Mouse (Mus musculus): ENCODE results near the gene Cdk20. TPM values are rescaled to one million over a fixed set of nuclear protein-coding genes. Genes with fewer than 3 reads are reported as not detected.

Cdk20 gene
- polyA plus RNA-seq, 1 experiment, result 23.7 TPM

- no peak for DNase-seq (ENCODE audit: low read depth)
- TF ChIP-seq CTCF (IDR thresholded peaks at IDR 0.05; ENCODE audit: borderline replicate concordance, extremely low read depth, insufficient read depth, insufficient read length), result no peak
- TF ChIP-seq POLR2A (IDR thresholded peaks at IDR 0.05; ENCODE audit: borderline replicate concordance, extremely low read depth, insufficient read depth, insufficient read length, poor library complexity, severe bottlenecking), result no peak
Measured at GRCm38 (mm10) chr13:64403519-64403918, 28.6 kb upstream of the Cdk20 start.

- no peak for DNase-seq (ENCODE audit: low read depth)
- TF ChIP-seq CTCF (IDR thresholded peaks at IDR 0.05; ENCODE audit: borderline replicate concordance, extremely low read depth, insufficient read depth, insufficient read length), result no peak
Measured at GRCm38 (mm10) chr13:64405550-64405949, 26.6 kb upstream of the Cdk20 start.

GRCm38 (mm10) chr13:64407992-64408391 is 24.1 kb upstream of the Cdk20 start:
- TF ChIP-seq POLR2A (IDR thresholded peaks at IDR 0.05; ENCODE audit: borderline replicate concordance, extremely low read depth, insufficient read depth, insufficient read length, poor library complexity, severe bottlenecking) (no peak), CTCF (IDR thresholded peaks at IDR 0.05; ENCODE audit: borderline replicate concordance, extremely low read depth, insufficient read depth, insufficient read length) (no peak)
- no peak for DNase-seq (ENCODE audit: low read depth)

GRCm38 (mm10) chr13:64410604-64411003 is 21.5 kb upstream of the Cdk20 start:
- TF ChIP-seq CTCF (IDR thresholded peaks at IDR 0.05; ENCODE audit: borderline replicate concordance, extremely low read depth, insufficient read depth, insufficient read length) (no peak), POLR2A (IDR thresholded peaks at IDR 0.05; ENCODE audit: borderline replicate concordance, extremely low read depth, insufficient read depth, insufficient read length, poor library complexity, severe bottlenecking) (no peak)
- DNase-seq (ENCODE audit: low read depth), result no peak

- DNase-seq (ENCODE audit: low read depth), result no peak
- TF ChIP-seq CTCF (IDR thresholded peaks at IDR 0.05; ENCODE audit: borderline replicate concordance, extremely low read depth, insufficient read depth, insufficient read length), result no peak
- TF ChIP-seq POLR2A (IDR thresholded peaks at IDR 0.05; ENCODE audit: borderline replicate concordance, extremely low read depth, insufficient read depth, insufficient read length, poor library complexity, severe bottlenecking), result no peak
Measured at GRCm38 (mm10) chr13:64411282-64411681, 20.8 kb upstream of the Cdk20 start.

GRCm38 (mm10) chr13:64412752-64413257 is 19.3 kb upstream of the Cdk20 start:
- TF ChIP-seq CTCF (IDR thresholded peaks at IDR 0.05; ENCODE audit: borderline replicate concordance, extremely low read depth, insufficient read depth, insufficient read length) (no peak), POLR2A (IDR thresholded peaks at IDR 0.05; ENCODE audit: borderline replicate concordance, extremely low read depth, insufficient read depth, insufficient read length, poor library complexity, severe bottlenecking) (no peak)
- DNase-seq (ENCODE audit: low read depth), result no peak

GRCm38 (mm10) chr13:64415659-64416058 is 16.5 kb upstream of the Cdk20 start:
- TF ChIP-seq CTCF (IDR thresholded peaks at IDR 0.05; ENCODE audit: borderline replicate concordance, extremely low read depth, insufficient read depth, insufficient read length) (no peak), POLR2A (IDR thresholded peaks at IDR 0.05; ENCODE audit: borderline replicate concordance, extremely low read depth, insufficient read depth, insufficient read length, poor library complexity, severe bottlenecking) (no peak)
- no peak for DNase-seq (ENCODE audit: low read depth)

GRCm38 (mm10) chr13:64416955-64417601 is 15.0 kb upstream of the Cdk20 start:
- peak; percentile 17 for DNase-seq (ENCODE audit: low read depth)
- TF ChIP-seq POLR2A (IDR thresholded peaks at IDR 0.05; ENCODE audit: borderline replicate concordance, extremely low read depth, insufficient read depth, insufficient read length, poor library complexity, severe bottlenecking) (no peak), CTCF (IDR thresholded peaks at IDR 0.05; ENCODE audit: borderline replicate concordance, extremely low read depth, insufficient read depth, insufficient read length) (no peak)

GRCm38 (mm10) chr13:64420847-64421246 is 11.3 kb upstream of the Cdk20 start:
- TF ChIP-seq CTCF (IDR thresholded peaks at IDR 0.05; ENCODE audit: borderline replicate concordance, extremely low read depth, insufficient read depth, insufficient read length) (no peak), POLR2A (IDR thresholded peaks at IDR 0.05; ENCODE audit: borderline replicate concordance, extremely low read depth, insufficient read depth, insufficient read length, poor library complexity, severe bottlenecking) (no peak)
- no peak for DNase-seq (ENCODE audit: low read depth)

- no peak for DNase-seq (ENCODE audit: low read depth)
- TF ChIP-seq CTCF (IDR thresholded peaks at IDR 0.05; ENCODE audit: borderline replicate concordance, extremely low read depth, insufficient read depth, insufficient read length) (no peak), POLR2A (IDR thresholded peaks at IDR 0.05; ENCODE audit: borderline replicate concordance, extremely low read depth, insufficient read depth, insufficient read length, poor library complexity, severe bottlenecking) (no peak)
Measured at GRCm38 (mm10) chr13:64421386-64421785, 10.7 kb upstream of the Cdk20 start.

GRCm38 (mm10) chr13:64421952-64422606 is 10.0 kb upstream of the Cdk20 start:
- DNase-seq (ENCODE audit: low read depth), result no peak
- TF ChIP-seq POLR2A (IDR thresholded peaks at IDR 0.05; ENCODE audit: borderline replicate concordance, extremely low read depth, insufficient read depth, insufficient read length, poor library complexity, severe bottlenecking), result no peak

- no peak for DNase-seq (ENCODE audit: low read depth)
- TF ChIP-seq CTCF (IDR thresholded peaks at IDR 0.05; ENCODE audit: borderline replicate concordance, extremely low read depth, insufficient read depth, insufficient read length) (no peak), POLR2A (IDR thresholded peaks at IDR 0.05; ENCODE audit: borderline replicate concordance, extremely low read depth, insufficient read depth, insufficient read length, poor library complexity, severe bottlenecking) (no peak)
Measured at GRCm38 (mm10) chr13:64422607-64422957, 9.5 kb upstream of the Cdk20 start.
